Mouse (Mus musculus) mouse trophoblast stem cell (cell line): ENCODE measurements around the gene D930048N14Rik.
"Not testable (repeated sequence)": the region's sequence is repeated elsewhere in the genome, so short reads cannot be mapped to it uniquely, and the experiment has no call there.

Experiments used
- in situ Hi-C, 2 experiments: fragments of 300-500 bp; cut with MseI, MboI; formaldehyde crosslinking; loops; 2 replicates in 1 of 2; 3 replicates in 1 of 2; pipeline ENCODE4 v1.15.1; 2025

D930048N14Rik gene

GRCm38 (mm10) chr11:51650691-51651515, at the start of gene D930048N14Rik, which contains the start of gene N4bp3:
Gene D930048N14Rik, plus strand, starts transcription at chr11:51650954.
Gene N4bp3, minus strand, starts transcription at chr11:51650842.
- in situ Hi-C loops, result no loop called here

GRCm38 (mm10) chr11:51602253-51602652, 48.5 kb upstream of the D930048N14Rik start:
- in situ Hi-C loops, result no loop called here

GRCm38 (mm10) chr11:51605602-51606446, 44.9 kb upstream of the D930048N14Rik start:
- in situ Hi-C loops, result no loop called here

- in situ Hi-C loops, result no loop called here
Measured at GRCm38 (mm10) chr11:51606447-51607095, 44.2 kb upstream of the D930048N14Rik start, which contains the start of gene Hnrnpab. Gene Hnrnpab, minus strand, starts transcription at chr11:51606847.

GRCm38 (mm10) chr11:51607096-51607738, 43.5 kb upstream of the D930048N14Rik start:
- in situ Hi-C loops, result no loop called here

- in situ Hi-C loops, result no loop called here
Measured at GRCm38 (mm10) chr11:51609266-51609909, 41.4 kb upstream of the D930048N14Rik start.

GRCm38 (mm10) chr11:51609940-51610339, 40.8 kb upstream of the D930048N14Rik start:
- in situ Hi-C loops, result not testable (repeated sequence)

- in situ Hi-C loops, result no loop called here
Measured at GRCm38 (mm10) chr11:51614256-51614655, 36.5 kb upstream of the D930048N14Rik start.

- in situ Hi-C loops, result loop anchor here (5.0 kb wide), 1 partner anchor 67 kb away; no protein-coding TSS in a partner anchor
Measured at GRCm38 (mm10) chr11:51615129-51615528, 35.6 kb upstream of the D930048N14Rik start.

GRCm38 (mm10) chr11:51615601-51616000, 35.2 kb upstream of the D930048N14Rik start:
- in situ Hi-C loops, result loop anchor here (5.0 kb wide), 1 partner anchor 67 kb away; no protein-coding TSS in a partner anchor

- in situ Hi-C loops, result loop anchor here (5.0 kb wide), 1 partner anchor 66 kb away; no protein-coding TSS in a partner anchor
Measured at GRCm38 (mm10) chr11:51616113-51616512, 34.6 kb upstream of the D930048N14Rik start.

GRCm38 (mm10) chr11:51617693-51618092, 33.1 kb upstream of the D930048N14Rik start:
- in situ Hi-C loops, result loop anchor here (5.0 kb wide), 1 partner anchor 65 kb away; no protein-coding TSS in a partner anchor

- in situ Hi-C loops, result loop anchor here (5.0 kb wide), 1 partner anchor 63 kb away; no protein-coding TSS in a partner anchor
Measured at GRCm38 (mm10) chr11:51618894-51619408, 31.8 kb upstream of the D930048N14Rik start.

GRCm38 (mm10) chr11:51619409-51620060, 31.2 kb upstream of the D930048N14Rik start, which contains the start of gene Nhp2:
Gene Nhp2, plus strand, starts transcription at chr11:51619735.
- in situ Hi-C loops, result loop anchor here (5.0 kb wide), 1 partner anchor 63 kb away; no protein-coding TSS in a partner anchor

- in situ Hi-C loops, result no loop called here
Measured at GRCm38 (mm10) chr11:51620084-51620483, 30.7 kb upstream of the D930048N14Rik start.

- in situ Hi-C loops, result no loop called here
Measured at GRCm38 (mm10) chr11:51621776-51622175, 29.0 kb upstream of the D930048N14Rik start.

GRCm38 (mm10) chr11:51622971-51623491, 27.7 kb upstream of the D930048N14Rik start:
- in situ Hi-C loops, result no loop called here

- in situ Hi-C loops, result no loop called here
Measured at GRCm38 (mm10) chr11:51625187-51625820, 25.4 kb upstream of the D930048N14Rik start.

- in situ Hi-C loops, result no loop called here
Measured at GRCm38 (mm10) chr11:51627425-51627824, 23.3 kb upstream of the D930048N14Rik start.
